Mouse (Mus musculus) MN1 (cell line): ENCODE measurements around the gene E2f8.

Experiments
- DNase-seq: peaks from one replicate; pipeline ENCODE4 v3.0.0-alpha.2; 2016; ENCODE audit warnings: low spot score

Gene E2f8

DNA sequence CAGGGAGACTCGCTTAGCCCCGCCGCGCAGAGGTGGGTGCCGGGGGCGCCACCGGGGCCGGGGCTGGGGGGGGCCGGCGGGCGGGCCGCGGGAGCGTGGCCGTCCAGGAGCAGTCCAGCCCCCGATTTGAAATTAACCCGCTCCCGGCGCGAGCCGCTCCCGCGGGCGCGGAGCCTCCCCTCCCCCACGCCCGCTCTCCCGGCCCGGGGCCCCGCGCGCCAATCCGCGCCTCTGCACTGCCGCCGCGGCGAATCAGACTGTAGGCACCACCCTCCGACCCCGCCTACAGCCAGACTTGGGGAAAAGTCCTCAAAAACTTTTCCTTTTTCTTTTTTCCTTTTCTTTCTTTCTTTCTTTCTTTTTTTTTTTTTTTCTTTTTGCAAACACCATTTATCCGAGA, at the start of gene E2f8:
Gene E2f8 (minus strand): TSS at position 111 of the 400 bp plus-strand sequence.
- DNase-seq, result peak; percentile 29

DNA sequence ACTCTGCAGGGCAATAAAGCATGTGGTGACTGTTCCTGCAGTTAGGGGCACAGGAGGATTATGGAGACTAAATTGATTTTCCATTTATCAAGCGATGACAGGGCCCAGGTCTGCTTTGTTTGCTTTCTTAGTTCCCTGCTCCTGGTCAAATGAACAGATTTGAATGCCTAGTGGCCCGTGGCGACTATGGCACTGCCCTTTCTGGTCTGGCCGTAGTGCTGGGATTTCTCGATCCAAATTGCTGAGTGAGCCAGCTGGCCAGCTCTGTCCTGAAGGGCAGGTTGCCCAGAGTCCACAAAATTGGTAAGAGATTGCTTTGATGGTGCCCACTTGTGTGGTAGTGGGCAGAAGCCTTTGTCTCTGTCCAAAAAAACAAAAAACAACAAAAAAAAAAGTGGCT, 49.0 kb upstream of the E2f8 start:
- no peak for DNase-seq

DNA sequence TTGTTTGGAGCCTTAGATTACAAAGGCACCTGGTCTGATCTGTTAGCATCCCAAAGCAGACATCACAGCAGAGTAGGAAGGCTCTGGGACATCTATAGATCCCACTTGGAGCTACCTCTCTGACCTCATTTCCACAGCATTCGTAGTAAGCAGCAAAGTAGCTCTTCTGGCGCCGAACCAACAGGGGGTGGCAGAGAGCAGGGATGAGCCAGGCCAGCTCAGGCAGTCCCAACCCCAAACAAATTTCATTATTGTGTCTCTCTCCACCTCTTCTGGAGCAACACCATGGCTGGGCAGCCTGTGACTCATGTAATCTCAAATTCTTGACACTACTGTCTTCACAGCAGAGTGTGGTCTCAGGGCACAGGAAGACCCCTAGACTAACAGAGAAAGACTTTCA, 47.0 kb upstream of the E2f8 start:
- no peak for DNase-seq

DNA sequence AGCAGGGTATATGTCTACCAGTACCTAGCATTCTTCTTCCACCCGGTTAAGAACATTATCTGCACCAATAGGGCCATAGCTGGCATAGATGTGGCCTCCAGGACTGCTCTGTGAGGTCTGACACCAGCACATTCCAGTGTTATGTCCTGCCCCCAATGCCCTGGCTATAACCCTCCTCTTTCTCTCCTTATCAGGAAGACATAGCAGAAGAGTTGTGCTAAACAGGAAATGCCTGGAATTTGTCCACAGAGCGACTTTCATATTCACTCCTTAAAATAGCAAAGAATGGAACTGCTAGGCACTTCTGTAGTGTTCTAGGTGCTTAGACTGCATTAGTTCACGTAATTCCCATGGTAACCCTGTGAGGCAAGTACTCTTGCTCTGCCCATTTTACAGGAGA, 43.8 kb upstream of the E2f8 start:
- no peak for DNase-seq

DNA sequence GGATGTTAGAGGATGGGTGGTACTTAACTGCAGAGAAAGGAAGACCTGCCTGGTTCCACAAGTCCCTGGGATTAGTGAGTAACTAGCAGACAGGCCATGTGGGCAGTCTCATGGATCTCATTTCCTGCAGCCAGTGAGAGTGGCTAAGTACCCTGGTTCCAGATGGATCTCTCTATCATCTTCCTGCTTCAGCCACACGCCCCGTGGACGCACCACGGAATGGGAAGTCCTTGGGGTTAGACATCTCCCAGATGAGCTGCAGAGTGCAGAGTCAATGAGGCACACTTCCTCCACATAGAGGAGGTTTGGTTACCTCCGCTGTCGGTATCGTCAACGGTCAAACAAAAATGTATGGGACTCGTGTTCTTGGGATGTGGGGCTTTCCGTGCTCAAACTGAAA, 42.2 kb upstream of the E2f8 start:
- DNase-seq, result no peak

DNA sequence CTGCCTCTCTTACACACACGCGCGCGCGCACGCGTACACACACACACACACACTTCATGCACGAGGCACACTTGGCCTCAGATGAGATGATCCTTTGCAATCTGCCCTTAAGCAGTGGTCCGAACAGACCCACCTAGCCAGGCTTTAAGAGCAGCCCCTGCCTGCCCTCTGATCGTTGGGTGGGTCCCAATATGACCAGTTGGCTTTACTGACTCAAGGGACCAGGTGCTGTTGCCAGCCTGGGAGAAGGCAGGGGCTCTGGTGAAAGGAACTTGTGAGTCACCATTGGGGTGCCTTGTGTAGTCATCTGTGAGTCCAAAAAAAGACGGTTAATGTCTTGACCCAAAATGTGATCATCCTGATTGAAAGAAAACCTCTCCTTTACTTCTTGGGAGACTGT, 37.0 kb upstream of the E2f8 start:
- no peak for DNase-seq

DNA sequence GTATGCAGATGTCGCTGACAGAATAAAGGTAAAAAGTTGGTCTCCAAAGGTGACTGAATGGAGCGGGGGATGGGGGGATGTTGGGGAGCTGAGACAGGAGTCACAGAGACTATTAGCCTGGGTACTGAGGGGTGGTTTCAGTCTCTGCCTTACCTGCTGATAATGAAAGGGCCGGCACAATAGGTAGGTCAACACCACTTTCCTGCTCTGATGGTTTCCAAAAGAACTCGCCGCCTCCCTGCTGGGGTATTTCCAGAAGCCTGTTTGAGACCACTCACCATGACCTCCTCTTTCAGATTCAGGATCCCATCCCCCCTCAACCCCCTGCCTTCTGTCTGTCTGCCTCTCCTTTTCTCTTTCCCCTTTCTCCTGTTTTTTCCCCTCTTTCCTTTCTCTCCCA, 36.6 kb upstream of the E2f8 start:
- DNase-seq, result no peak

DNA sequence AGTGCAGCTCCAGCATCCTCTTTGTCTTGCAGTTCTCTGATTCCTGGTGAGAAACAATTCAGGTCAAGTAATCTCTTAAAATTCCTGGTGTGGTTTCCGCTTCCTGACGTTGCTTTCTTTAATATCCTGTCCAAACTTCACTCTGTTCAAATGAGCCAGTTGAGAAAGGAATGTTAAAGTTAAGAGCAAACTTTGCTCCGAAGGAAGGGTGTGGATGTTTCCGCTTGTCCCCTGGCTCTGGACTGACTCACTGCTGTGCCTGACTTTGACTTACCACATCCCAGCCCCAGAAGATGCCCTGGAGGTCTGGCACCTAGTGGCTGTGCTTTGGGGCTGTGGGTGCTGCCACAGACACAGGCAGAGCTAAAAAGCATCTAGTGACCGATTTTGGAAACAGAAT, 36.1 kb upstream of the E2f8 start:
- no peak for DNase-seq

DNA sequence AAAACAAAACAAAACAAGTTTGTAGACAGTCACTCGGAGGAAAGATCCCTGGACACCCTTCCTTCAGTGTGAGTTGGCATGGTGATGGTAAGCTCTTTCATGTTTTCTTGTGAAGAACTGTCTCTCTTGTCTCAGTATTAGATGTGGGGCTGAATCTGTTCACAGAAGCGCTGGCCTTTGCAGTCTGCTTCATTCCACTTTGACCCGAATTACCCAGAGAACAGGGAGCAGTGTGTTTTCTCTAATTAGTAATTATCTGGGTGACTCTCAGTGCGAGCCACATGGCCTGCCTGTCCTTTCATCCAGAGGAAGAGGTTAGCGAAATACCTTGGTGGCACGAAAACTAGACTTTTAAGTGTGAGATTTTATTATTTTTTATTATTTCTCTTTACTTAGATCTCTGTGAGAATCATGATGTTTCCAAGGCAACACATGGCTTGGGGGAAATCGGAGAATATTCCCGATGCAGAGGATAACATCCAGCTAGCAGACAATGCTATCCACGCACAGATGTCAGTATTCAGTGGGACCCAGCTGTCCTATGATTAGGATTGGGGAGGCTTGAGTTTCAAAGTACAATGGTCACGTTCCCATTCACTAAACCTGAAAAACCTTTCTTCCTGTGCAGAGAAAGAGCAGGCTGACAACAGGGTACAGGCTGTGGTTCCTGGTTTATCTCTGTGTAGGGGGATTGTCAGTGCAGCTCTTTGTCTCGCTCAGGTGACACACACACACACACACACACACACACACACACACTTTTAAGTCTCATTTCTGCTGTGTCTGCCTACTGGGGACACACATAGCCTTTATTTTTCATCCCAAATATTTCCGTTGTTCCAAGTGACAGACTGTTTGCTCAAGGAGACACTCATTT, 33.5 kb upstream of the E2f8 start:
- DNase-seq, result no peak

DNA sequence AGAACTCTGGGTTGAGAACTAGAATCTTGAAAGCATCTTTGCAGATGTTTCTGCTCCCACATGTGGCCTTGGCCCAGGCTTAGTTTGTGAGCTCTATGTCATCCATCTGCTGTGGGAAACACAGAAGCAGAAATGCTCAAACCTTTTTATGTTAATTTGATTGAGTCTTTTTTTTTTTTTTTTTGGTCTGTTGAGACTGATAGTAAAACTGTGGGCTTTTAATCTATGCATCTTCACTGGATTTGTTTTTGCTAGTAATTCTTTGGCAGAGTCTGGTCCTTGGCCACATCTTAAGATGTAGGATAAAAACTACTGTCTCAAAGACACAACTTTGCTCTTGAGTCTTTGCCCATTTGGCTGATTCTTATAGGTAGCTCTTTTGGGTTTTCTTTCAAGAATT, 29.8 kb upstream of the E2f8 start:
- no peak for DNase-seq

DNA sequence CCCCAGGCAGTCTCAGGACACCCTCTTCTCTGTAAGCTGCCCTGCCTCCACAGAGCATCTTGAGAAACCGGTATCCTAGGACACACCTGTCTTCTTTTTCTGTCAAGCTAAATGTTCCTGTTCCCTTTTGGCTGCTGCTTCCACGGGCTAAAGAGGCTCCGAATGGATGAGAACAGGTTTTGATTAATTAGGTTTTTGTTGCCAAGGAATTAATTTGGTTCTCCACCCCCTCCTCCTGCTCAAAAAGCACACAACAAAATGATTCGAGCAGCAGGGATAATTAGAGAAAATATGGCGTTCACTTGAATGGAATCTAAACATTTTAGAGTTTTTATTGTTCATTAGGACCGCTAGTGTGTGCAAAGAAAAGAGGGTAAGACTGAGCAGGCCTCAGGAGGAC, 28.9 kb upstream of the E2f8 start:
- no peak for DNase-seq

DNA sequence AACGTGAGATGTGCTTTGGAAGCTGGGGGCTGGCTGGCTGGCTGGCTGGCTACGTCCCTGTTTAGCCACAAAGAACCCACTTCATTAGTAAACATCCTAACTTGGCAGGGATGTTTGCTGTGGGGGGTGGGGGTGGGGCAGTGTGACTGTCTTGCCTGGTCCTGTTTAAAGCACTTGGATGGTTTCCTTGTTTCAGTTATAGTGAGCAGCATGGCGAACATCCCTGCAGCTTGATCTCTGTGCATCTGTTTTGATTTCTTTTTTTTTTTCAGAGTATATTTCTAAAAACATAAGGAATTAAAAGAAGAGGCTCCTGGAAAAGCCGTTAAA, 27.9 kb upstream of the E2f8 start:
- no peak for DNase-seq

DNA sequence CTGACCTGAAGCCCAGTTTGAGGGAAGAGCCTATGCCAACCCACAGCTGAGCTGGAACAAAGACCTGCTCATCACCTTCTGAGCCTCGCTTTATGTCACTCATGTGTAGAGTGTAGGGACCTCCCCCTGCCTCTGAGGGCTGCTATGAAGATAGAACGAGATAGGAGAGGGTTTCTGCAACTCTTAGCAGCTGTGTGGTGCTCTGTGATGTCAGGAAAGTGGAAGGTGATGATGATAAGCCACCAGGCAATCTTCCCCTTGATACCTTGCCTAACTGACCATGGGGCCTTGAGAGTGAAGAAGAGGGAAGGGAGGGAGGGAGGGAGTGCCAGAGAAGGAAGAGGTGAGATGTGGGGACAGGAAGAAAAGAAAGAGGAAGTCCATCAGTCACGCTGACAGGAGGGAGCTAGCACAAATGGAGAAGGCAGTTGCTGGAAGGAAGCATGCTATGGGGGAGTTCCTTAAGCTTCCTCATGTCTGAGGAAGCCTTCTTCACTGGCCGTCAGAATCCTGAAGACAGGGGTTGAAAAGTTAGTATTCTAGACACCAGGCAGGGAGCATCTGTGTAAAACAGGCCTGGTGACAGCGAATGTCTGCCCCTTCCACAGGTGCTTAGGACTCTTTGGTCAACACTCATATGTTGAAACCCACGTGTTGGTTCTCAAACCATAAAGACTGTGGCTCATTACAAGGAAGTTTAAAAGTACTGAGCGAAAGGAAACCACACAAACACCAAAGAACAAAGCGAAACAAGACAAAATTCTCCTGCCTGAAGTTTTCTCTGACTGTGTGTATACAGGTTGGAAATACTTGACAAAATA, 27.3 kb upstream of the E2f8 start, which contains the start of gene Nav2:
Gene Nav2 (plus strand): TSS at position 196 of the 821 bp plus-strand sequence.
- DNase-seq, result no peak

DNA sequence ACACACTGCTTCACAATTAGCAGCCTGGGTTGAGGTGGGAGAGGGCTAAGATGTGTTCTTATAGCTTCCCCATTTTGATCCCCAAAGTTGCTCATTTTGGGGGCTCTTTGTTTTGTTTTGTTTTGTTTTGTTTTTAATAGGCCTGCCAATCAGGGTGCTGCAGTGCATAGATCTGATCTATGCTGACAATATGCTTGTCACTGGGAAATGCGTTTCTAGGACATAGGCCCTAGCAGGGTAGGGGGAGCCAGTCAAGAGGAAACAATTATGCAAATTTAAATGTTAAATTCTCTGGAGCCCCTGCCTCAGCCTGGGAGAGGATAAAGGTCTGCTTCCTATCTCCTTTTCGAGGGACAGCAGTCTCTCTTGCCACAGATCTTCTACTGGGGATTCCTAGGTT, 21.1 kb upstream of the E2f8 start:
- no peak for DNase-seq

DNA sequence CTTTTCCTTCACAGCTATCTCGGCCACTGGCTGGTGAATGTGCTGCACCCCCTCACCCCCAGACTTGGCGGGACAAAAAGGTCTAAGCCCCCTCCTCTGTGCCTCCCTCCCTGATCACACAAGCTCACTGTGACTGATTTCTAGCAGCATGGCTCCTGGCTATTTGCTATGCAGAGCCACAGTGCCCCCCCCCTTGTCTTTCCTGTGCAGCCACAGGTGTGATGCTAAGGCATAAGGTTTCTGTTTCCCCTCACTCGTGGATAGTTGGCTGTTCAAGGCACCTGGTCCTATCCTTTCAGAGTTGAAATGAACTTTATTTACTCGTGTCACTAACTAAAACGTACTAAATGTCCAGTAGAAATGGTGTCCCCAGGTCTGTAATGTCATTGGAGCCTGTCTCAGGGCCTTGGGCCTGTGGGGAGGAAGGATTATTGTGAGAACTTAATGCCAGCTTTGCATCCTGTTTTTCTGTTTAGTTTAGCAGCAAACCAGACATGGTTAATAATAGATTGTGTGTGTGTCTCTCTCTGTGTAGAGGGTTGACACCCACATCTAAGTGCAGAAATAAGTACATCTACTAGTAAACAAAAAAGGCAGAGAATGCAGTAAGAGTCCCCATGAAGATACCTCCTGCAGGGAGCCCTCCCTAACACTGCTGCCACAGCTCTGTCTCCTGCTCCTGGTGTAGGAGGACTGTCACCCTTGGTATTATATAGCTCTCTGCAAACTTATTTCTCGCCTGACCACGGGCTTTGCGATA, 19.2 kb upstream of the E2f8 start:
- DNase-seq, result no peak

DNA sequence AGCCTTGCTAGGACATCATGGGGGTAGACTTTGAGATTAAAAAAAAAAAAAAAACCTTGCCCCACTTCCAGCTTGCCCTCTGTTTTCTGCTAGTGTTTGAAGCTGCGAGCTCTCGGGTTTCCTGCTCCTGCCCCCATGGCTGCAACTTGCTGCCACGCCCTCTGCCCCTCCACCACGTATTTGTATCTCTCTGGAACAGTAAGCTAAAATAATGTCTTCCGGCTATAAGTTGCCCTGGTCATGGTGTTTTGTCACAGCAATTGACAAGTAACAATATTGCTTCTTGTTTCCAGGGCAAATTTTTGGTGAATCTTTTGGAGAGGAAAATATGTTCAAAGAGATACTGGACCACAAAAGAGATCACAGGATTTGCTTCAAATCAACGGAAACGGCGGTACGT, 17.0 kb upstream of the E2f8 start:
- DNase-seq, result no peak

DNA sequence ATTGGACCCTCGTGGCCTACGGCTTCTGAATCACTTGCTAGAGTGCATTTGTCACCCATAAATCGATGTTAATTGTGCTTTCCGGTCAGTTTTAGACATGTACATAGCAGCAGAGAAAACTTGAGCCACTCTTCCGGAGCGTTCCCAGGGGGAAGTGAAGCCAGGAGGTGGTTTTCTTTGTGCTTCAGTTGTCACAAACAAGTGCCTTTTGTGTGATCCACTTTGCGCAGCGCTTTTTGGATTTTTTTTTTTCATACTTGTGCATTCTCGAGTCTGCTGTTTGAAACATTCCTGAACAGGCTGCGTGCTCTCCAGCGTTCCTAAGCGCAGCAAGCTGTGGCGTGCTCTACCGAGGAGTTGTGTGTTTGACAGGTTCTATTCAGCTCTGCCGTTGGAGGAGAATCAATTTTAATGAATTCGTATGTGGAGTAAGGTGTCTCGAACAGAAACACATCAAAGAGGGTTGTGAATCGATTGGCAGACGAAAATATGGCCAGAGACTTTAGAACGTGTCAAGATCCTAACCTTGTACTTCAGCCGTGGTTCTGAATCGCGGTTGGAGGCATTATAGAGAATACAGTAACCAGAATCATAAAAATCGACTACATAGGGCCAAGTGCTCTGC, 16.3 kb upstream of the E2f8 start:
- DNase-seq, result no peak

DNA sequence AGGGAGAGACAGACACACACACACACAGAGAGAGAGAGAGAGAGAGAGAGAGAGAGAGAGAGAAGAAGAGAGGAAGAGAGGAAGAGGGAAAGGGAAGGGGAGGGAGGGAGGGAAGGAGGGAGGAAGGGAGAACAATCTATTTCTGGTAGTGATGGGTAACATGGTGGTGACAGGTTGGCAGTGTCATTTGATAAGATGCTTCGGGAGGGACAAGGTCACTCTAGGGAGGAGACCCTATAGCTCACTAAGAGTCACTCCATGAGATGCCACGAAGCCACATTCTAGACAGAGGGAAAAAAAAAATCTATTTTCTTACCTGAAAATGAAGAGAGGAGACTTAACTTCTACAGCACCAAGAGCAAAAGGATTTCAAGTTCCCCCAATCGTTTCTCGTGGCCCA, 14.7 kb upstream of the E2f8 start:
- DNase-seq, result no peak

DNA sequence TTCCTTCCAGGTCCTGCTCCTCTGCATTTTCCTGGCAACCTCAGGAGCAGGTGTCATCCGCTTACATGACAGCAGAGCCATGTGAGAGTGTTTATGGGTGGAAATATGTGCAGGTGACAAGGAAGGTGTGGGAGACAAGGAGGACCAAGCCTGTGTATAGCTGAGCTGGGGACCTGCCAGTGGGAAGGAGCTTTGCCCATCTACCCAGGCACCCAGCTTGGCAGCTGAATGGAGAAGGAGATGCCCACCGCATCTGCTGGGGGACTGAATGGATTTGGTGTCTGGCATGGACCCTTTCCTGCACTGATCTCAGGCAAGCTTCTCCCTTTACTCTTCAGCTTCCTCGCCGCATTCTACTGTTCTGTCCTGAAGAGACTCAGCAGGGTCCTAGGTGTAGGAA, 14.1 kb upstream of the E2f8 start:
- no peak for DNase-seq

DNA sequence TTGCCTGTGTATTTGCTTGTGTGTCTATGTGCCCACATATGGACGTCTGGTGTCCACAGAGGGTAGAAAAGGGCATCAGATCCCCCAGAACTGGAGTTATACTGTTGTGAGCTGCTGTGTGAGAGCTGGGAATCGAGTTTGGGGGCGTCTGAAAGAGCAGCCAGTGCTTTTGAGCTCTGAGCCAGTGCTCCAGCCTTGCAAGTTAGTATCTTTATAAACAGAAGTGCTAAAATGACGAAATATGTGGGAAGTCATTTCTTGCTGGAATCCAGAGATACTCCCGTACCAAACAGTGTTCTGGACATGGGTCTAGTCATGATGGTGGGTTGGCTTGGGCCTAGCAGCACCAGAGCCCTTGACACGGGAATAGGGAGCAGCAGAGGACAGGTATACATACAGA, 13.4 kb upstream of the E2f8 start:
- DNase-seq, result no peak

DNA sequence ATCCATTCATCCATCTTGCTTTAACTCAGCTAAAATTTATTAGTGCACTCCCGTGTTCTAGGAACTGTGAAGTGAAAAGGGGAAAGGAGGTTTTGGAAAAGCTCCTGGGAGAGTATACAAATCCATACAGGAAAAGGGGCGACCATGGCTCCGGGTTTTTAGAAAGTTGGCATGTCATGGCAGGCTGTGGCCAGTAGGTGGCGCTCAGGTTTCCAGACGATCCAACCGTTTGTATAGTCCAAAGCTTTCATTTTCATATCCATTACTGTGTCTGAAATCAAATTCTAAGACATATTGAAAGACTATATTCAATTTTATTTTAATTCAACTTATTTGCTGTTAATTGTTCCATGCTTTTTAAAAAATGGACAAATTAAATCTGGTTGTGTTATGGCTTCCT, 12.8 kb upstream of the E2f8 start:
- DNase-seq, result peak; percentile 56

DNA sequence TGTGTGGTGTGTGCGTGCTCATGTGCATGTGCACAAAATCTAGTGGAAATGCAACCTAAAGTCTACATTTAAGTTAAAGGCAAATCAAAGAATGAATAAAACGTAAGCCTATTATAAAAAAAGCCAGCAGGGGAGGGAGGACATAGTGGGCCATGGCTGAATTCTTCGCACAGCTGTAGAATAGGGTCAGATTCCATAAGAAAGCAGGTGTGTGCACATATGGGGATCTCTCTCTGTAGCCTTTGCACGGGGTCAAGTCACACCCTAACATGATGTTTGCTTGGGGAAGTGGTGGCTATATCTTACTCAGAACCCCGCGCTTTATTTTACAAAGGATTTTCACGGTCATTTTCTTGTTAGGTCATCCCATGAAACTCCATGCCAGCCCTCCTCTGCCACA, 11.7 kb upstream of the E2f8 start:
- no peak for DNase-seq
